Mouse (Mus musculus) lung, postnatal 0 days (tissue): ENCODE results near the gene Adcy7.

ENCODE experiments used
- CTCF ChIP-seq: IDR thresholded peaks from 2 replicates; pipeline ENCODE4 v1.5.1; 2016; ENCODE audit warnings: antibody characterized with exemption, mild to moderate bottlenecking
- EP300 ChIP-seq: IDR thresholded peaks from 2 replicates; pipeline ENCODE4 v1.6.1; 2016; ENCODE audit warnings: antibody characterized with exemption, mild to moderate bottlenecking, control low read depth

GRCm38 (mm10) chr8:88371522-88371921 is 99.3 kb downstream of the Adcy7 start:
- TF ChIP-seq EP300 (no peak), CTCF (no peak)
